Mouse (Mus musculus): ENCODE measurements at regions not wholly inside any gene's neighbourhood (a gene's known extent, or its start where the extent isn't known, plus 50 kb on each side); places are given as distances from the start of the nearest gene placed in this dataset.

DNA sequence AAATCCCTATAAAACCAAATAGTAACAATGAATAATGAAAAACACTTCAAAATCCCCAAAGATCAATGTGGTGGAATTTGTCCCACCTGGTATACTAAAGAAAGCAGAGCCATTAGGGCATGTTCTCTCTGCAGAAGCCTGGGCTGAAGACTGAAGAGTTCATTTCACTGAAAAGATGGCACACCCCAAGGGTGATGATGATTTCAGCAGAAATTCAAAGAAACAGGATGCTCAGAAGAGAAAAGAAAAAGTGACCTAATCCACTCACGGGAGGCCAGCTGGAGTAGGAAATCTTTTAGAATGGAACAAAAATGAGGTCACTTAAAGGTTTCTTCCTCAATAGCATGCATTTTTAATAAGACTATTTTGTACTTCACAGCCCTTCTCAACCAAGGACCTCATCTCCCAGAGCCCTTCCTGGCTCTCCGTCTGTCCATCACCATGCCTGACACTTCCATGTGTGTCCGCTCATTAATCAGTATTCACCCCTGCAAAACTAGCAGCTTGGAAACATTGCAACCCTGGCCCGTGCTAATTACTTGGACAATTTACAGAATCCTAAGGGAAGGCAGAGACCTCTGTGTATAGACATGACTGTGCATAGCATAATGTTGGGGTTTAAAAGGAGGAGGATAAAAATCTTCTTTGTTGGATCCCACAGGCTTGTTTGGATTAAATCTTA is 101.9 kb upstream of the F13a1 start:
- Histone ChIP-seq H3K27ac (ENCODE audit: insufficient read depth, low read length) (no peak overlapping the region), H3K4me1 (ENCODE audit: control insufficient read depth, insufficient read depth, low read length) (no peaks in the 10 kb centered on the region), H3K4me3 (ENCODE audit: insufficient read depth, low read length) (no peak overlapping the region)
- TF ChIP-seq POLR2A (IDR thresholded peaks at IDR 0.05; ENCODE audit: low read depth, low read length) (no peak), CTCF (IDR thresholded peaks at IDR 0.05; ENCODE audit: borderline replicate concordance, insufficient read depth, low read length) (no peak)

DNA sequence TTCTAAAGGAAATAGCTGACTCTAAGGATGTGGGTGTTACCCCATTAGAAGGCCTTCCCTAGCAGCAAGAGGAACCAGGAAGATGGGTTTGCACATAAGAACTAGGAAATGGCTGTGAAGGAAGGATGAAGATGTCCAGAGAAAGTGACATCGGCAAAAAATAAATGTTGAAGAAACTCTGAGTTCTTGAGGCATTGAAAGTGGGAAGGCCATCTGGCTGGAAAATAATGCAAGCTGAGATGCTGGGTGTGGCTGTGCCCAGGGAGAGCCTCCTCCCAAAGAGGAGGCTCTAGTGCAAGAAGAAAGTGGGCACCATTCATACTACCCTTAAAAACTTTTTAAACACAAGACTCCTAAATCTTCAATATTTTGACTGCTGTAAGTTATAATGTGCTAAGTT is 99.9 kb upstream of the F13a1 start:
- Histone ChIP-seq H3K4me3 (ENCODE audit: insufficient read depth, low read length) (no peak overlapping the region), H3K27ac (ENCODE audit: insufficient read depth, low read length) (no peak overlapping the region), H3K4me1 (ENCODE audit: control insufficient read depth, insufficient read depth, low read length) (no peaks in the 10 kb centered on the region)
- TF ChIP-seq POLR2A (IDR thresholded peaks at IDR 0.05; ENCODE audit: low read depth, low read length) (no peak), CTCF (IDR thresholded peaks at IDR 0.05; ENCODE audit: borderline replicate concordance, insufficient read depth, low read length) (no peak)

DNA sequence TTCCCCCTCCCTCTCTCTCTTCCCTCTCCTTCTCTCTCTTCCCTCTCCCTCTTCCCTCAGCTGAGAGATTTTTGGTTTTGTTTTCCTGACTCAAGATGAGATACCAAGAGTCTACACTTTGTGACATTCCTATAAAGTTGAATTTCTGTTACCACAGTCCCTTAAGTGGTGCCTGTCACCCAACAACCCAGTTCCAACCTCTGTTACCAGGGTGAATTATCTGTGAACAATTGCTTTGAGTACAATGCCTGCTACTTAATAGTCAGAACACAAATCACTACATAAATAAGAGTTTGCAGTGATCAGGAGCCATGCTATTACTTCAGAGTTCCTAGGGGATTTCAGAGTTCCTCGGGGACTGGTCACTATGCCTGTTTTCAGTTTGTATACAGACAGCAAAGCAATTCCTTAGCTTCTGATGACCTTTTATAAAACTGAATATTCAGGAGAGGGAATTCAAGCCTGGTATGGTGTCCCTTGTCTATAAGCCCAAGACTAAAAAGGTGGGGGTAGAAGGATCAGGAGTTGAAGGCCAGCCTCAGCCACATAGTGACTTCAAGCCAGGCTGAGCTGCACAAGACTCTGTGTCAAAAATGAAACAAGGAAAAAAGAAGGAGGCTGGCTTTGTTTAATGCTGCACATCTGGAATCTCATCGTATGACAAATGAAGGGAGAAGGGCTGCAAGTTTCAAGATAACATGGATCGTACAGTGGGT is 99.2 kb upstream of the F13a1 start:
- Histone ChIP-seq H3K4me3 (ENCODE audit: insufficient read depth, low read length) (no peak overlapping the region), H3K4me1 (ENCODE audit: control insufficient read depth, insufficient read depth, low read length) (no peaks in the 10 kb centered on the region), H3K27ac (ENCODE audit: insufficient read depth, low read length) (no peak overlapping the region)
- TF ChIP-seq CTCF (IDR thresholded peaks at IDR 0.05; ENCODE audit: borderline replicate concordance, insufficient read depth, low read length) (no peak), POLR2A (IDR thresholded peaks at IDR 0.05; ENCODE audit: low read depth, low read length) (no peak)

DNA sequence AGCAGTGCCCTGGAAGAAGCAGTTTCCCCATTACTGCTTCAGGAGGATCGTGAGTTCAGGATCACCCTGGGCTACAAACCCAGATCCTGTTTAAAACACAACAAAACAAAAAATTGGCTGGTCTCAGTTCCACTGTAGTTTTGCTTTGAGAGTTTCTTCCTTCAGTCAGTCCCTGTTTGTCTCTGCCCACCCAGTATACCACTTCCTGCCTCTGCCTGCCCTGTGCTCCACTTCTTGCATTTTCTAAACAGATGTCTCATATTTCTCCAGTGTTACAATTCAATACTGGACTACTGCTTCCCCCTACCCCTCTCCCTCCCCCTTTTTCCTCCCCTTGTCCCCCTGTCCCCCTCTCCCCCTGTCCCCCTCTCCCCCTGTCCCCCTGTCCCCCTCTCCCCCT is 98.6 kb upstream of the F13a1 start:
- Histone ChIP-seq H3K4me1 (ENCODE audit: control insufficient read depth, insufficient read depth, low read length) (no peaks in the 10 kb centered on the region), H3K4me3 (ENCODE audit: insufficient read depth, low read length) (no peak overlapping the region), H3K27ac (ENCODE audit: insufficient read depth, low read length) (no peak overlapping the region)
- TF ChIP-seq CTCF (IDR thresholded peaks at IDR 0.05; ENCODE audit: borderline replicate concordance, insufficient read depth, low read length): no peak
- no peak for TF ChIP-seq POLR2A (IDR thresholded peaks at IDR 0.05; ENCODE audit: low read depth, low read length)

DNA sequence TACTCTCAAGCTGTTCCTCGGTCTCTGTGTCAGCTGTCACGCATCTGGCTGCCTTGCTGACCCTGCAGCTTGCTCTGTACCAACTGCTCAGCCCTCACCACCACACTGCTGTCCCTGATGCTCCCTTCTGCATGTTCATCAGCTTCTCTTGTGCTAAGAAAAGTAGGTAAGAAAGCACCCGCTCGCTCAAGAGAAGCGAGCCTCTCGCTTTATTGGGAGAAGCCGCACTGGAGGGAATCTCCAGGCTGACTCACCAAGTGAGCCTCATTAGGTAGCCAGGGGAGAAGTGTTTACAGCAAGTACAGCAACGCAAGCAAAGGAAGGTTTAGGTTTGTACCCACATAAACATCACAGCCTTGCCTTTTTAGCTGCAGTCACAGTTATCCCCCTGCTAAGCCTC is 97.7 kb upstream of the F13a1 start:
- Histone ChIP-seq H3K4me3 (ENCODE audit: insufficient read depth, low read length) (no peak overlapping the region), H3K4me1 (ENCODE audit: control insufficient read depth, insufficient read depth, low read length) (no peaks in the 10 kb centered on the region), H3K27ac (ENCODE audit: insufficient read depth, low read length) (no peak overlapping the region)
- TF ChIP-seq CTCF (IDR thresholded peaks at IDR 0.05; ENCODE audit: borderline replicate concordance, insufficient read depth, low read length): no peak
- no peak for TF ChIP-seq POLR2A (IDR thresholded peaks at IDR 0.05; ENCODE audit: low read depth, low read length)

DNA sequence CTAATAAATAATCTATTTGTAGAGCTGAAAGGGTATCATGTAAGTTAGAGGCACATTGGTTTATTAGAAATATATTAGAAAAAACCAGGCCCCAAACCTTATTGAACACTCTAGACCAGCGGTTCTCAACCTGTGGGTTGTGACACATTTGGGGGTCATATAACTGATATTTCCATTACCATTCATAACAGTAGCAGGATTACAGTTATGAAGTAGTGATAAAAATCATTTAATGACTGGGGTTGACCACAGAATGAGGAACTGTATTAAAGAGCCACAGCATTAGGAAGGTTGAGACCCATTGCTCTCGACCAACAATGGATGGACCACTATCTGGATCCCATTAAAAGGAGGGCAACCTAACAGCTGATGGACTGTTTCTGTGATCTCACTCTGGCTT is 92.8 kb upstream of the F13a1 start:
- Histone ChIP-seq H3K4me3 (ENCODE audit: insufficient read depth, low read length) (no peak overlapping the region), H3K27ac (ENCODE audit: insufficient read depth, low read length) (no peak overlapping the region), H3K4me1 (ENCODE audit: control insufficient read depth, insufficient read depth, low read length) (no peaks in the 10 kb centered on the region)
- TF ChIP-seq CTCF (IDR thresholded peaks at IDR 0.05; ENCODE audit: borderline replicate concordance, insufficient read depth, low read length) (no peak), POLR2A (IDR thresholded peaks at IDR 0.05; ENCODE audit: low read depth, low read length) (no peak)

DNA sequence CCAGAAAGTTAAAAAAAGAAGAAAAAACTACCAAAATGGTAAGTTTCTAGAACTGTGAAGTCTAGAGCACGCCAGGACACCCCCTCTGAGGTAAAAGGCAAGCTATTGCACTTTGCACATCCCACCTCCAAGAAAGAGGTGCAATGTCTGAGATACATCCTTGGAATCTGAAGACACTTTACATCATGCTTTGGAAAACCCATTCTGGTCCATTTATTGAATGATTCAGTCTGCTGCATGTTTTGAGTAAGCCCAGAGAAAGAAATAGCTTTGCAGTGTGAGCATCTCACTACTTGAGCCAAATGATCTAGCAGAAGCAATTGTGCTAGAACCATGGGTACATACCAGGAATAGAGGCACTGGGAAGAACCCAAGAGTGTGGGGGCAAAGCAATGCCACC is 85.1 kb upstream of the F13a1 start:
- TF ChIP-seq CTCF (IDR thresholded peaks at IDR 0.05; ENCODE audit: borderline replicate concordance, insufficient read depth, low read length) (no peak), POLR2A (IDR thresholded peaks at IDR 0.05; ENCODE audit: low read depth, low read length) (no peak)
- no peak overlapping the region for H3K4me3 ChIP-seq (ENCODE audit: insufficient read depth, low read length)
- H3K4me1 ChIP-seq (ENCODE audit: control insufficient read depth, insufficient read depth, low read length): no peaks in the 10 kb centered on the region
- no peak overlapping the region for H3K27ac ChIP-seq (ENCODE audit: insufficient read depth, low read length)

DNA sequence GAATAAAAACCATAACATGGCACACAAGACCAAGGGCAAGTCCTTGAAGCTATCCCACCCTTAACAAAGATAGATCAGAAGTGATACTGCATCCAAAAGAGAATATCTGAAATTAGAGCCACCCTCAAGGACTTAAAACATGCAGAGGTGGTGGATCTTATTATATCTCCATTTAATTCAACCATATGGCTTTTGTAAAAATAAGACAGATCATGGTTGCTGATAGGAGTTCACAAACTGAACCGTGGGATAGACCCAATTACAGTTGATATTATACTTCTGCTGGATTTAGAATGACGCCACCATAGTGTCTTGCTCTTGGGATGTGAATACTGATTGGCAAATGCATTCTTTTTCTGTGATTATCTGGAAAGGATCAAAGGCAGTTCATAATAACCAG is 84.5 kb upstream of the F13a1 start:
- no peak overlapping the region for H3K4me3 ChIP-seq (ENCODE audit: insufficient read depth, low read length)
- H3K27ac ChIP-seq (ENCODE audit: insufficient read depth, low read length): no peak overlapping the region
- H3K4me1 ChIP-seq (ENCODE audit: control insufficient read depth, insufficient read depth, low read length): no peaks in the 10 kb centered on the region
- TF ChIP-seq CTCF (IDR thresholded peaks at IDR 0.05; ENCODE audit: borderline replicate concordance, insufficient read depth, low read length): no peak
- no peak for TF ChIP-seq POLR2A (IDR thresholded peaks at IDR 0.05; ENCODE audit: low read depth, low read length)

DNA sequence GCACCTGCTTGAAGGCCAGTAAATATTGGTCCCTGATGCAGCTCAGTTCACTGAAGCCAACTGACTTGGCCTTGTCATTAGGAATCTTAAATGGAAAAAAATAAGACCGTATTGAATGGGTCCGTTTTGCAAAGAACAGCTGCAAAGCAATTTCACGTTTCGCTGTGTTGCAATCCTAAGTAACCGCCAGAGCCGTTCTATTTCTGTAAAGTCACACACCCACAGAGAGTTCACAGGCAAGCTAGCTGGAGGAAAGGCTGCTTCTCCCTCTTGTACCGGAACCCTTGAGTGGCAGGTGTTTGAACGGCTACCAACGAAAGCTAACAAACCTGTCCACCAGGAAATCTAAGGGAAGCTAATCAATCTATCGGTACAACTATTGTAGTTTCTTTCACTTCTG is 80.6 kb upstream of the F13a1 start:
- H3K4me3 ChIP-seq (ENCODE audit: insufficient read depth, low read length): no peak overlapping the region
- no peaks in the 10 kb centered on the region for H3K4me1 ChIP-seq (ENCODE audit: control insufficient read depth, insufficient read depth, low read length)
- no peak overlapping the region for H3K27ac ChIP-seq (ENCODE audit: insufficient read depth, low read length)
- TF ChIP-seq CTCF (IDR thresholded peaks at IDR 0.05; ENCODE audit: borderline replicate concordance, insufficient read depth, low read length) (no peak), POLR2A (IDR thresholded peaks at IDR 0.05; ENCODE audit: low read depth, low read length) (no peak)

DNA sequence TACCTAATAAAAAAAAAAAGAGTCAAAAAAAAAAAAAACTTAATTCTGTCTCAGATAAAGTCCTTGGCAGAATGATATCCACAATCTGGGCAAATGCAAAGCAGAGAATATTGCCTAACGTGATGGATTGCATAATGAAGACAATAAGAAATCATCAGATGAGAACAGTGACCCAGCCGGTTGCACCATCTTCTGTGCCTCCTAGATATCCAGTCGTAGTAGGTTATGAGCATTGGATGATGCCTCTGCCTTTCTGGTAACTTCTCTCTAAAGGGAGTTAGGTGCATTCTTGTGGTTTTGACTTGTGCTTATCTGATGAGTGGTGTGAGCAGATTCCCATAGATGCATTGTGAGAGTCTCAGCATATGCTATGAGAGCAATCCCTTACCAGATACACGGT is 71.6 kb upstream of the F13a1 start:
- Histone ChIP-seq H3K4me1 (ENCODE audit: control insufficient read depth, insufficient read depth, low read length) (peaks cover 4% of the 10 kb centered on the region; the same call in 1 of the 2 replicates), H3K4me3 (ENCODE audit: insufficient read depth, low read length) (no peak overlapping the region), H3K27ac (ENCODE audit: insufficient read depth, low read length) (no peak overlapping the region)
- no peak for TF ChIP-seq POLR2A (IDR thresholded peaks at IDR 0.05; ENCODE audit: low read depth, low read length)
- no peak for TF ChIP-seq CTCF (IDR thresholded peaks at IDR 0.05; ENCODE audit: borderline replicate concordance, insufficient read depth, low read length)

Data from embryonic fibroblast, embryonic 13.5 days (primary cell).